ENCODE assay signal across 8 mouse cellular contexts in genomic region chr6:94080933-94081545, GRCm38 (mm10).
A peak's percentile ranks its signal among the peaks of the same experiment; 100 is the strongest.
DNase-seq lines count a peak whose midpoint lies in the region; ATAC-seq and TF ChIP-seq lines count a peak whose summit lies in the region.

No protein-coding gene starts in this region.

- H3K36me3 ChIP-seq in intestine, postnatal 0 days (ENCODE audit: control insufficient read depth, insufficient read depth): no peaks in the 10 kb centered on the region
- H3K36me3 ChIP-seq in intestine, embryonic 15.5 days: no peaks in the 10 kb centered on the region

- WGBS in intestine, postnatal 0 days: 8% methylated on average over 4 of the region's 4 CpGs
- whole genome bisulfite sequencing in intestine, embryonic 15.5 days: 17% methylated on average over 4 of the region's 4 CpGs

- H3K27me3 ChIP-seq in intestine, postnatal 0 days (replicated peaks; ENCODE audit: control insufficient read depth, insufficient read depth, low read length): no peaks in the 10 kb centered on the region
- H3K27me3 ChIP-seq in intestine, embryonic 15.5 days (replicated peaks): no peaks in the 10 kb centered on the region

- H3K9ac ChIP-seq in intestine, postnatal 0 days (ENCODE audit: low read depth, low read length): no peak overlapping the region
- H3K9ac ChIP-seq in intestine, embryonic 15.5 days: no peak overlapping the region

- peak; percentile 71 to 90 for DNase-seq in adrenal gland, adult (ENCODE audit: inconsistent age in 2 of 2, low spot score in 1 of 2)
- DNase-seq in gastrocnemius, postnatal 14 days: peak; percentile 63
- peak; percentile 58 to 86 for DNase-seq in layer of hippocampus, postnatal 25 days (ENCODE audit: extremely low spot score in 1 of 2, low spot score in 1 of 2)
- DNase-seq in lung, postnatal 36 days: peak; percentile 86
- DNase-seq in thymus, postnatal 36 days: peak; percentile 6 to 7

- peak; percentile 97 for TF ChIP-seq CTCF in intestine, postnatal 0 days (IDR thresholded peaks at IDR 0.05; ENCODE audit: low read depth)

- H3K4me3 ChIP-seq in intestine, postnatal 0 days (ENCODE audit: low read depth, low read length): no peak overlapping the region
- no peak overlapping the region for H3K4me3 ChIP-seq in intestine, embryonic 15.5 days (replicated peaks)

- peaks cover 21% of the 10 kb centered on the region for H3K4me1 ChIP-seq in intestine, postnatal 0 days (replicated peaks; ENCODE audit: control insufficient read depth, insufficient read depth, low read length)
- H3K4me1 ChIP-seq in intestine, embryonic 15.5 days (replicated peaks): peaks cover 26% of the 10 kb centered on the region

- no peak for ATAC-seq in intestine, postnatal 0 days
- ATAC-seq in intestine, embryonic 15.5 days: no peak
- peak; percentile 56 for ATAC-seq in common myeloid progenitor, adult 5-6 weeks (replicated peaks; ENCODE audit: low read depth, poor library complexity, severe bottlenecking)

- H3K4me2 ChIP-seq in intestine, postnatal 0 days (replicated peaks; ENCODE audit: low read depth): no peak overlapping the region
- H3K4me2 ChIP-seq in intestine, embryonic 15.5 days (replicated peaks): no peak overlapping the region

- intact Hi-C loops in gastrocnemius, postnatal 14 days (cut with DNase I; ENCODE audit: low total_unique reads): loop anchor here (5.0 to 10.0 kb wide), 3 partner anchors 56 to 381 kb away; partner anchors contain the start of gene Magi1

- H3K27ac ChIP-seq in intestine, postnatal 0 days (ENCODE audit: low read depth, low read length): no peak overlapping the region
- H3K27ac ChIP-seq in intestine, embryonic 15.5 days: no peak overlapping the region

- no peaks in the 10 kb centered on the region for H3K9me3 ChIP-seq in intestine, postnatal 0 days (ENCODE audit: control insufficient read depth)
- no peaks in the 10 kb centered on the region for H3K9me3 ChIP-seq in intestine, embryonic 15.5 days

Comparison
In these comparisons a context has a peak if more than half of its experiments do, and no peak if none do; other contexts are left out.
1. DNase-seq: peak in every context shown above with its lines; median percentile 86 in lung, postnatal 36 days; 80 in adrenal gland, adult; 72 in layer of hippocampus, postnatal 25 days; 63 in gastrocnemius, postnatal 14 days; 6 in thymus, postnatal 36 days.